Mouse (Mus musculus) lung, embryonic 14.5 days (tissue): ENCODE data around the gene Tango6. TPM values are rescaled to one million over a fixed set of nuclear protein-coding genes. Genes with fewer than 3 reads are reported as not detected.

Experiments
- ATAC-seq: fragments of 200-750 bp; cut with Nextera tagmentation; 2 replicates; pipeline ENCODE4 v1.8.0; 2017; ENCODE audit warnings: mild to moderate bottlenecking, moderate TSS enrichment, moderate library complexity; ENCODE audit not compliant: insufficient read depth
- DNase-seq: peaks from one replicate; pipeline ENCODE4 v3.0.0-alpha.2; 2015
- H3K27ac ChIP-seq: fragments of 300-500 bp; sonication (generic); 2 replicates; pipeline ENCODE4 v1.5.1; 2014; ENCODE audit warnings: low read depth, mild to moderate bottlenecking, moderate library complexity
- H3K27me3 ChIP-seq: fragments of 300-500 bp; sonication (generic); 2 replicates; pipeline ENCODE4 v1.6.1; 2014; ENCODE audit warnings: low read length, control low read depth; ENCODE audit not compliant: insufficient read depth
- H3K36me3 ChIP-seq: fragments of 300-500 bp; sonication (generic); 2 replicates; pipeline ENCODE4 v1.6.1; 2014; ENCODE audit warnings: control low read depth; ENCODE audit not compliant: insufficient read depth
- H3K4me1 ChIP-seq: fragments of 300-500 bp; sonication (generic); 2 replicates; pipeline ENCODE4 v1.6.1; 2014; ENCODE audit warnings: antibody characterized with exemption, control low read depth; ENCODE audit not compliant: insufficient read depth
- H3K4me2 ChIP-seq: fragments of 300-500 bp; sonication (generic); 2 replicates; pipeline ENCODE4 v1.6.1; 2014; ENCODE audit warnings: mild to moderate bottlenecking
- H3K4me3 ChIP-seq: fragments of 300-500 bp; sonication (generic); 2 replicates; pipeline ENCODE4 v1.5.1; 2014; ENCODE audit warnings: low read depth, low read length
- H3K9ac ChIP-seq: fragments of 300-500 bp; sonication (generic); 2 replicates; pipeline ENCODE4 v1.6.1; 2014
- H3K9me3 ChIP-seq: fragments of 300-500 bp; sonication (generic); 2 replicates; pipeline ENCODE4 v1.6.1; 2016; ENCODE audit warnings: low read depth, low read length, control low read depth
- CTCF ChIP-seq: IDR thresholded peaks from 2 replicates; pipeline ENCODE4 v1.5.1; 2016; ENCODE audit warnings: antibody characterized with exemption, low read depth
- WGBS: fragments of 180-500 bp; shearing (Covaris S2); extraction: QIAGEN DNeasy Blood & Tissue Kit; methylation state at CpG from one replicate; pipeline ENCODE4 v1.1.7; 2014; 5-methylcytosine and 5-hydroxymethylcytosine counted together
- polyA plus RNA-seq: library from polyadenylated mRNA; unstranded; fragments of >200 nt; fragmentation: Nextera tagmentation; extraction: Ambion mirVana; gene quantifications from 2 replicates; pipeline ENCODE4 v1.2.1, GENCODE M21; 2014

Gene Tango6
- polyA plus RNA-seq, 1 experiment from 2014 or later: 12.6 TPM

- Histone ChIP-seq H3K9me3 (no peaks in the 10 kb centered on the region), H3K4me1 (no peaks in the 10 kb centered on the region; the same call in 1 of the 2 replicates), H3K27ac (peak overlapping the region; percentile 50; the same call in 1 of the 2 replicates), H3K9ac (no peak overlapping the region), H3K27me3 (no peaks in the 10 kb centered on the region), H3K36me3 (peaks cover 10% of the 10 kb centered on the region), H3K4me2 (no peak overlapping the region), H3K4me3 (no peak overlapping the region)
- WGBS: 56% methylated on average over 9 of the region's 9 CpGs
- TF ChIP-seq CTCF: no peak
- DNase-seq (peak; percentile 28), ATAC-seq (no peak)
Measured at GRCm38 (mm10) chr8:106816431-106817170, 133.7 kb downstream of the Tango6 start.

- WGBS: 56% methylated on average over 4 of the region's 4 CpGs
- no peaks in the 10 kb centered on the region for H3K9me3 ChIP-seq
- TF ChIP-seq CTCF: no peak
- DNase-seq (no peak), ATAC-seq (no peak; the same call in 1 of the 2 replicates)
- H3K4me2 ChIP-seq: no peak overlapping the region
- no peaks in the 10 kb centered on the region; the same call in 1 of the 2 replicates for H3K4me1 ChIP-seq
- H3K27me3 ChIP-seq: no peaks in the 10 kb centered on the region
- no peak overlapping the region for H3K9ac ChIP-seq
- H3K27ac ChIP-seq: no peak overlapping the region; the same call in 1 of the 2 replicates
- H3K4me3 ChIP-seq: no peak overlapping the region
- peaks cover 10% of the 10 kb centered on the region for H3K36me3 ChIP-seq
Measured at GRCm38 (mm10) chr8:106817171-106817545, 134.3 kb downstream of the Tango6 start.

GRCm38 (mm10) chr8:106818626-106819515, 136.0 kb downstream of the Tango6 start:
- peaks cover 10% of the 10 kb centered on the region for H3K36me3 ChIP-seq
- no peak overlapping the region for H3K4me3 ChIP-seq
- ATAC-seq (no peak), DNase-seq (no peak)
- no peaks in the 10 kb centered on the region for H3K27me3 ChIP-seq
- no peak overlapping the region; the same call in 1 of the 2 replicates for H3K27ac ChIP-seq
- H3K4me1 ChIP-seq: no peaks in the 10 kb centered on the region; the same call in 1 of the 2 replicates
- H3K9me3 ChIP-seq: no peaks in the 10 kb centered on the region
- WGBS: 80% methylated on average over 17 of the region's 17 CpGs
- no peak for TF ChIP-seq CTCF
- no peak overlapping the region for H3K4me2 ChIP-seq
- no peak overlapping the region for H3K9ac ChIP-seq

GRCm38 (mm10) chr8:106819581-106819980, 136.7 kb downstream of the Tango6 start:
- H3K4me1 ChIP-seq: no peaks in the 10 kb centered on the region; the same call in 1 of the 2 replicates
- WGBS: 81% methylated on average over 3 of the region's 3 CpGs
- H3K9ac ChIP-seq: no peak overlapping the region
- TF ChIP-seq CTCF: no peak
- no peaks in the 10 kb centered on the region for H3K9me3 ChIP-seq
- H3K4me3 ChIP-seq: no peak overlapping the region
- H3K4me2 ChIP-seq: no peak overlapping the region
- no peak overlapping the region for H3K27ac ChIP-seq
- peaks cover 10% of the 10 kb centered on the region for H3K36me3 ChIP-seq
- DNase-seq: no peak
- H3K27me3 ChIP-seq: no peaks in the 10 kb centered on the region
- no peak for ATAC-seq

- 64% methylated on average over 14 of the region's 14 CpGs for WGBS
- H3K4me3 ChIP-seq: no peak overlapping the region
- H3K4me1 ChIP-seq: no peaks in the 10 kb centered on the region; the same call in 1 of the 2 replicates
- H3K27me3 ChIP-seq: no peaks in the 10 kb centered on the region
- no peak overlapping the region for H3K9ac ChIP-seq
- H3K36me3 ChIP-seq: peaks cover 10% of the 10 kb centered on the region
- ATAC-seq: no peak
- H3K9me3 ChIP-seq: no peaks in the 10 kb centered on the region
- DNase-seq: no peak
- no peak for TF ChIP-seq CTCF
- H3K27ac ChIP-seq: no peak overlapping the region; the same call in 1 of the 2 replicates
- H3K4me2 ChIP-seq: no peak overlapping the region
Measured at GRCm38 (mm10) chr8:106820553-106821515, 138.0 kb downstream of the Tango6 start.

GRCm38 (mm10) chr8:106828921-106829320, 146.1 kb downstream of the Tango6 start:
- H3K36me3 ChIP-seq: 0 out of 2 replicates have a peak, but pooled peaks cover 4% of the 10 kb centered on the region
- 91% methylated on average over 6 of the region's 6 CpGs for WGBS
- H3K27ac ChIP-seq: no peak overlapping the region
- H3K4me2 ChIP-seq: no peak overlapping the region
- no peak for TF ChIP-seq CTCF
- no peak overlapping the region for H3K9ac ChIP-seq
- no peak overlapping the region for H3K4me3 ChIP-seq
- no peaks in the 10 kb centered on the region for H3K9me3 ChIP-seq
- DNase-seq (no peak), ATAC-seq (no peak)
- H3K27me3 ChIP-seq: no peaks in the 10 kb centered on the region
- no peaks in the 10 kb centered on the region for H3K4me1 ChIP-seq
